Comparison of ENCODE assay signal across 8 mouse cellular contexts in genomic region chr5:23843674-23844530, GRCm38 (mm10). TPM values are rescaled to one million over a fixed set of nuclear protein-coding genes. Genes with fewer than 3 reads are reported as not detected.
A peak's percentile ranks its signal among the peaks of the same experiment; 100 is the strongest.
DNase-seq lines count a peak whose midpoint lies in the region; ATAC-seq and TF ChIP-seq lines count a peak whose summit lies in the region.

Gene Tomm7, minus strand, starts transcription at chr5:23844161.

- TF ChIP-seq EP300 in MEL (IDR thresholded peaks at IDR 0.05; ENCODE audit: low read depth in 1 of 2, low read length in 2 of 2), result peak in 1 of 2 experiments; percentile 57; a peak in 2 of 4 replicates

- no peaks in the 10 kb centered on the region for H3K9me3 ChIP-seq in MEL (replicated peaks; ENCODE audit: insufficient read depth, low read length)
- no peaks in the 10 kb centered on the region for H3K9me3 ChIP-seq in forebrain, postnatal 0 days (ENCODE audit: low read length)
- no peaks in the 10 kb centered on the region for H3K9me3 ChIP-seq in lung, embryonic 15.5 days

- WGBS in cerebellum, adult 2 months, result under 1% methylated on average over 44 of the region's 44 CpGs
- WGBS in forebrain, postnatal 0 days, result under 1% methylated on average over 44 of the region's 44 CpGs
- under 1% methylated on average over 44 of the region's 44 CpGs for WGBS in lung, embryonic 15.5 days

- DNase-seq in MEL (ENCODE audit: low read depth, low spot score), result peak; percentile 100
- DNase-seq in cerebellum, adult 2 months, result peak; percentile 97 to 98
- DNase-seq in forebrain, postnatal 0 days, result peak; percentile 98
- DNase-seq in heart, postnatal 4 days, result peak; percentile 98
- peak; percentile 95 to 96 for DNase-seq in layer of hippocampus, adult 8-10 months (ENCODE audit: low spot score in 2 of 2)
- peak; percentile 98 for DNase-seq in ovary, adult 18-20 months (ENCODE audit: low spot score)
- DNase-seq in thymus, postnatal 0 days (ENCODE audit: low spot score), result peak; percentile 96

- H3K4me1 ChIP-seq in MEL (ENCODE audit: control insufficient read depth in 1 of 2, insufficient read depth in 2 of 2, low read length in 2 of 2), result peaks cover 2 to 9% of the 10 kb centered on the region in 2 experiments; a peak in 3 of 4 replicates
- peaks cover 2% of the 10 kb centered on the region for H3K4me1 ChIP-seq in cerebellum, adult 2 months (ENCODE audit: control insufficient read depth, insufficient read depth, low read length)
- 0 out of 2 replicates have a peak, but pooled peaks cover 4% of the 10 kb centered on the region for H3K4me1 ChIP-seq in forebrain, postnatal 0 days (ENCODE audit: insufficient read depth)
- H3K4me1 ChIP-seq in lung, embryonic 15.5 days, result peaks cover 12% of the 10 kb centered on the region

- H3K4me2 ChIP-seq in forebrain, postnatal 0 days (ENCODE audit: low read depth), result peak within 1 kb of the TSS; percentile 65
- H3K4me2 ChIP-seq in lung, embryonic 15.5 days, result peak within 1 kb of the TSS; percentile 65

- H3K79me2 ChIP-seq in MEL (ENCODE audit: control insufficient read depth, insufficient read depth, low read length, poor library complexity), result peaks cover 24% of the 10 kb centered on the region

- H3K36me3 ChIP-seq in MEL (ENCODE audit: control insufficient read depth in 1 of 2, insufficient read depth in 2 of 2, low read length in 2 of 2), result peaks cover 16% of the 10 kb centered on the region in 2 experiments
- peaks cover 8% of the 10 kb centered on the region; the same call in 1 of the 2 replicates for H3K36me3 ChIP-seq in forebrain, postnatal 0 days (ENCODE audit: insufficient read depth)
- peaks cover 11% of the 10 kb centered on the region for H3K36me3 ChIP-seq in lung, embryonic 15.5 days

- TF ChIP-seq RAD21 in MEL (IDR thresholded peaks at IDR 0.05; ENCODE audit: low read depth, low read length), result no peak

- H3K27ac ChIP-seq in MEL (ENCODE audit: control insufficient read depth, low read depth, low read length), result peak within 1 kb of the TSS; percentile 81
- H3K27ac ChIP-seq in cerebellum, adult 2 months (ENCODE audit: insufficient read depth, low read length), result peak within 1 kb of the TSS; percentile 59; the same call in 1 of the 2 replicates
- H3K27ac ChIP-seq in forebrain, postnatal 0 days (ENCODE audit: low read depth, low read length), result peak within 1 kb of the TSS; percentile 91
- peak within 1 kb of the TSS; percentile 82 for H3K27ac ChIP-seq in lung, embryonic 15.5 days

- H3K27me3 ChIP-seq in MEL (ENCODE audit: control insufficient read depth in 1 of 2, insufficient read depth in 2 of 2, low read length in 2 of 2), result no peaks in the 10 kb centered on the region
- no peaks in the 10 kb centered on the region for H3K27me3 ChIP-seq in cerebellum, adult 2 months (ENCODE audit: control insufficient read depth, insufficient read depth, low read length)
- no peaks in the 10 kb centered on the region for H3K27me3 ChIP-seq in forebrain, postnatal 0 days (ENCODE audit: insufficient read depth, low read length)
- no peaks in the 10 kb centered on the region for H3K27me3 ChIP-seq in lung, embryonic 15.5 days

- TF ChIP-seq CTCF in MEL (IDR thresholded peaks at IDR 0.05 in 2 of 3, conservative IDR thresholded peaks at IDR 0.05 in 1 of 3; ENCODE audit: control insufficient read depth in 1 of 3, insufficient read depth in 1 of 3, low read depth in 2 of 3, low read length in 3 of 3, poor library complexity in 1 of 3, severe bottlenecking in 1 of 3), result no peak
- no peak for TF ChIP-seq CTCF in cerebellum, adult 2 months (IDR thresholded peaks at IDR 0.05; ENCODE audit: borderline replicate concordance, insufficient read depth, low read depth, low read length)
- peak; percentile 41 for TF ChIP-seq CTCF in forebrain, postnatal 0 days (IDR thresholded peaks at IDR 0.05; ENCODE audit: low read depth)

- ATAC-seq in forebrain, postnatal 0 days, result peak; percentile 95
- peak; percentile 95 for ATAC-seq in lung, embryonic 15.5 days (ENCODE audit: borderline replicate concordance, extremely low read depth, low FRiP score, low TSS enrichment)

- peak; percentile 64 to 91 for TF ChIP-seq POLR2A in MEL (IDR thresholded peaks at IDR 0.05; ENCODE audit: control insufficient read depth in 1 of 2, insufficient read depth in 1 of 2, low read depth in 1 of 2, low read length in 2 of 2, poor library complexity in 1 of 2)
- peak; percentile 93 for TF ChIP-seq POLR2A in cerebellum, adult 2 months (IDR thresholded peaks at IDR 0.05; ENCODE audit: borderline replicate concordance, insufficient read depth, low read length)

- H3K4me3 ChIP-seq in MEL (ENCODE audit: control insufficient read depth in 1 of 2, insufficient read depth in 1 of 2, low read depth in 2 of 2, low read length in 2 of 2), result peak within 1 kb of the TSS; percentile 74 to 91
- H3K4me3 ChIP-seq in cerebellum, adult 2 months (replicated peaks; ENCODE audit: insufficient read depth, low read depth, low read length), result peak within 1 kb of the TSS; percentile 96
- H3K4me3 ChIP-seq in forebrain, postnatal 0 days (ENCODE audit: low read depth, low read length), result peak within 1 kb of the TSS; percentile 75
- peak within 1 kb of the TSS; percentile 75 for H3K4me3 ChIP-seq in lung, embryonic 15.5 days

- H3K9ac ChIP-seq in MEL (ENCODE audit: control insufficient read depth, low read depth, low read length, poor library complexity, severe bottlenecking), result peak within 1 kb of the TSS; percentile 98
- peak within 1 kb of the TSS; percentile 90 for H3K9ac ChIP-seq in forebrain, postnatal 0 days
- H3K9ac ChIP-seq in lung, embryonic 15.5 days, result peak within 1 kb of the TSS; percentile 73

TF ChIP-seq in MEL, 35 proteins besides CTCF, POLR2A, EP300 and RAD21 (continues in another document):
- TF ChIP-seq UBTF (IDR thresholded peaks at IDR 0.05; ENCODE audit: borderline replicate concordance, insufficient read depth, low read depth, low read length) (no peak), ELF1 (IDR thresholded peaks at IDR 0.05; ENCODE audit: low read depth, low read length) (peak; percentile 100), POLR2AphosphoS5 (IDR thresholded peaks at IDR 0.05; ENCODE audit: borderline replicate concordance, low read depth, low read length) (no peak), POLR2AphosphoS2 (IDR thresholded peaks at IDR 0.05; ENCODE audit: low read length) (peak; percentile 89), TCF12 (IDR thresholded peaks at IDR 0.05; ENCODE audit: low read depth, low read length) (peak; percentile 88), MAZ (IDR thresholded peaks at IDR 0.05; ENCODE audit: low read depth, low read length) (peak; percentile 59; the same call in 1 of the 2 replicates), USF2 (IDR thresholded peaks at IDR 0.05; ENCODE audit: borderline replicate concordance in 1 of 2, insufficient read depth in 1 of 2, low read depth in 1 of 2, low read length in 2 of 2) (no peak), ZNF384 (IDR thresholded peaks at IDR 0.05; ENCODE audit: low read depth, low read length) (no peak), MYC (IDR thresholded peaks at IDR 0.05; ENCODE audit: low read depth, low read length) (peak; percentile 95), HCFC1 (IDR thresholded peaks at IDR 0.05; ENCODE audit: low read depth, low read length) (peak; percentile 96), ZMIZ1 (IDR thresholded peaks at IDR 0.05; ENCODE audit: low read depth, low read length) (peak; percentile 79; the same call in 1 of the 2 replicates), GABPA (IDR thresholded peaks at IDR 0.05; ENCODE audit: low read depth, low read length) (peak; percentile 29; the same call in 1 of the 2 replicates), SMC3 (IDR thresholded peaks at IDR 0.05; ENCODE audit: low read depth, low read length) (no peak; the same call in 1 of the 2 replicates), TAL1 (IDR thresholded peaks at IDR 0.05; ENCODE audit: low read length) (no peak), SIN3A (IDR thresholded peaks at IDR 0.05; ENCODE audit: low read length) (peak; percentile 99), MYB (IDR thresholded peaks at IDR 0.05; ENCODE audit: low read depth, low read length) (peak; percentile 53; the same call in 1 of the 2 replicates), MAX (IDR thresholded peaks at IDR 0.05; ENCODE audit: low read length) (peak; percentile 96), JUND (IDR thresholded peaks at IDR 0.05; ENCODE audit: low read depth, low read length) (0 out of 2 replicates have a peak, but pooled peaks have one; percentile 72), NRF1 (IDR thresholded peaks at IDR 0.05; ENCODE audit: insufficient read depth, low read depth, low read length, poor library complexity, severe bottlenecking) (peak; percentile 95), ZC3H11A (IDR thresholded peaks at IDR 0.05; ENCODE audit: low read depth, low read length) (no peak), TBP (IDR thresholded peaks at IDR 0.05; ENCODE audit: low read depth, low read length) (peak; percentile 90), MAFK (IDR thresholded peaks at IDR 0.05; ENCODE audit: borderline replicate concordance, low read depth, low read length) (no peak), GATA1 (IDR thresholded peaks at IDR 0.05; ENCODE audit: low read depth, low read length) (no peak), RCOR1 (IDR thresholded peaks at IDR 0.05; ENCODE audit: low read depth, low read length) (peak; percentile 21; the same call in 1 of the 2 replicates), MXI1 (IDR thresholded peaks at IDR 0.05; ENCODE audit: low read depth, low read length) (peak; percentile 97), ZKSCAN1 (IDR thresholded peaks at IDR 0.05; ENCODE audit: low read depth, low read length) (no peak), CHD1 (IDR thresholded peaks at IDR 0.05; ENCODE audit: low read depth, low read length) (peak; percentile 97), CHD2 (IDR thresholded peaks at IDR 0.05; ENCODE audit: low read length) (no peak), KAT2A (conservative IDR thresholded peaks at IDR 0.05; ENCODE audit: low read depth, low read length) (peak; percentile 100), USF1 (IDR thresholded peaks at IDR 0.05; ENCODE audit: low read depth, low read length) (peak; percentile 57; the same call in 1 of the 2 replicates), NELFE (IDR thresholded peaks at IDR 0.05; ENCODE audit: low read depth, low read length) (peak; percentile 96)

RNA-seq across cellular contexts. Expression of gene Tomm7, which starts in this region (rescaled TPM):
- total RNA-seq in MEL (2012; rRNA removed), result 239 and 264 TPM in 2 replicates
- 100 to 1,000 TPM in 1 of 2 experiments, not detected in 1; 194 TPM for polyA plus RNA-seq in MEL (2012; ENCODE audit: insufficient read depth in 1 of 2, insufficient read length in 2 of 2, low read depth in 1 of 2, low replicate concordance in 2 of 2, missing spikeins in 1 of 2)
- polyA plus RNA-seq in cerebellum, adult 2 months (2012; rRNA removed), result 90.0 and 90.4 TPM in 2 replicates
- 26.3 and 39.1 TPM in 2 replicates for total RNA-seq in forebrain, postnatal 0 days (2014; rRNA removed)
- 83.3 and 109 TPM in 2 replicates for polyA plus RNA-seq in forebrain, postnatal 0 days (2015; fragmentation: Nextera tagmentation; extraction: Ambion mirVana)
- total RNA-seq in heart, postnatal 4 days (2021), result 10 to 100 TPM; 85.6 to 96.9 TPM
- 10 to 100 TPM; 66.5 to 82.1 (median 75.2) TPM for total RNA-seq in layer of hippocampus, adult 8-10 months (2022)
- 102 and 108 TPM in 2 replicates for polyA plus RNA-seq in lung, embryonic 15.5 days (2015; fragmentation: Nextera tagmentation; extraction: Ambion mirVana)
- polyA plus RNA-seq in thymus, postnatal 0 days (2015; fragmentation: Nextera tagmentation; extraction: Ambion mirVana), result 193 and 208 TPM in 2 replicates

Comparison
In these comparisons a context has a peak if more than half of its experiments do, and no peak if none do; other contexts are left out.
1. Peak in every context shown above with its lines: DNase-seq, ATAC-seq, H3K4me3 ChIP-seq and H3K27ac ChIP-seq.